Mouse (Mus musculus) thymus, adult 2 months (tissue): Measurements from ENCODE around the gene Pank4. TPM values are rescaled to one million over a fixed set of nuclear protein-coding genes. Genes with fewer than 3 reads are reported as not detected.

Experiments used
- DNase-seq: peaks from one replicate; pipeline ENCODE4 v3.0.0; 2021
- H3K27ac ChIP-seq: fragments of 200-500 bp; 2 replicates; pipeline ENCODE4 v1.5.1; 2012; ENCODE audit warnings: low read length, control low read depth; ENCODE audit not compliant: control insufficient read depth, insufficient read depth
- H3K27me3 ChIP-seq: fragments of 200-500 bp; 2 replicates; pipeline ENCODE4 v1.6.1; 2012; ENCODE audit warnings: mild to moderate bottlenecking, low read length, moderate library complexity, mixed read lengths; ENCODE audit not compliant: control insufficient read depth, insufficient read depth
- H3K36me3 ChIP-seq: fragments of 200-500 bp; 2 replicates; pipeline ENCODE4 v1.6.1; 2012; ENCODE audit warnings: mild to moderate bottlenecking, low read length, moderate library complexity; ENCODE audit not compliant: control insufficient read depth, insufficient read depth
- H3K4me1 ChIP-seq: fragments of 200-500 bp; replicated peaks from 2 replicates; pipeline ENCODE4 v1.6.1; 2012; ENCODE audit warnings: low read length; ENCODE audit not compliant: control insufficient read depth, insufficient read depth
- H3K4me3 ChIP-seq: fragments of 200-500 bp; 2 replicates; pipeline ENCODE4 v1.5.1; 2012; ENCODE audit warnings: mild to moderate bottlenecking, low read length, control low read depth, moderate library complexity; ENCODE audit not compliant: control insufficient read depth, insufficient read depth
- CTCF ChIP-seq: fragments of 200-500 bp; IDR thresholded peaks from 2 replicates; pipeline ENCODE4 v1.5.1; 2012; ENCODE audit warnings: mild to moderate bottlenecking, control low read depth, low read length, moderate library complexity, borderline replicate concordance; ENCODE audit not compliant: control insufficient read depth, poor library complexity, insufficient read depth; ENCODE audit errors: extremely low read depth
- POLR2A ChIP-seq: fragments of 200-500 bp; IDR thresholded peaks from 2 replicates; pipeline ENCODE4 v1.6.1; 2012; ENCODE audit warnings: mild to moderate bottlenecking, low read length, control low read depth, moderate library complexity; ENCODE audit not compliant: control insufficient read depth, poor library complexity, insufficient read depth; ENCODE audit errors: extremely low read depth
- WGBS: fragments of 180-500 bp; shearing (Covaris S2); methylation state at CpG from one replicate; pipeline ENCODE4 v1.1.7; 2018; 5-methylcytosine and 5-hydroxymethylcytosine counted together
- polyA plus RNA-seq: library from polyadenylated mRNA; depleted of rRNA; stranded (reverse); fragments of >200 nt; gene quantifications from 2 replicates; pipeline ENCODE4 v1.2.3, GENCODE M21; 2012

Pank4 gene
- polyA plus RNA-seq, 1 experiment, result 155 TPM

GRCm38 (mm10) chr4:154994876-154995275 lies 31.0 kb downstream of the Pank4 start:
- 75% methylated on average over 4 of the region's 4 CpGs for WGBS
- Histone ChIP-seq H3K4me3 (no peak overlapping the region), H3K27me3 (no peaks in the 10 kb centered on the region), H3K36me3 (no peaks in the 10 kb centered on the region), H3K4me1 (0 out of 2 replicates have a peak, but pooled peaks cover 3% of the 10 kb centered on the region), H3K27ac (no peak overlapping the region)
- no peak for DNase-seq
- TF ChIP-seq CTCF (no peak), POLR2A (no peak)

GRCm38 (mm10) chr4:154996572-154997154 lies 32.7 kb downstream of the Pank4 start:
- Histone ChIP-seq H3K4me3 (no peak overlapping the region), H3K27me3 (no peaks in the 10 kb centered on the region), H3K27ac (no peak overlapping the region), H3K4me1 (0 out of 2 replicates have a peak, but pooled peaks cover 3% of the 10 kb centered on the region), H3K36me3 (no peaks in the 10 kb centered on the region)
- no peak for TF ChIP-seq CTCF
- no peak for TF ChIP-seq POLR2A
- WGBS, result 93% methylated on average over 8 of the region's 8 CpGs
- DNase-seq, result no peak

DNA sequence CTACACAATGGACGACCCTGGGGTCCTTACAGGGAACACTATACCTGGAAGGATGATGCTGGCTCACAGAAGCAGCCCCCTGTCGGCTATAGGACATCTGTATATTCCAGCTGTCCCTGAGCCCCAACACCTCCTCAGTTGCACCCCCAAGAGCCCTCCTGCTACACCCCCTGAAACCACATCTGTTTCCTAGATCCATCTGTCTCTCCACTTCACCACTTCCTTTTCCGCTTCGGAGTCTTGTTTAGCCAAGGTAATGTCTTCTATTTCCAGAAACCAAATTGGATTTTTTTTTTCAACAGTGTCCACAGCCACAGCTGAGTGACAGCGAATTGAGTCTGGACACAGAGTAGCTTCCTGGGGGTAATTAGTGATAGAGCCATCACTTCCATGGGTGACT lies 35.5 kb downstream of the Pank4 start:
- 0 out of 2 replicates have a peak, but pooled peaks cover 3% of the 10 kb centered on the region for H3K4me1 ChIP-seq
- no peak overlapping the region for H3K27ac ChIP-seq
- no peaks in the 10 kb centered on the region for H3K27me3 ChIP-seq
- WGBS, result 32% methylated on average over 5 of the region's 5 CpGs
- TF ChIP-seq POLR2A (no peak), CTCF (no peak)
- no peaks in the 10 kb centered on the region for H3K36me3 ChIP-seq
- H3K4me3 ChIP-seq, result no peak overlapping the region
- no peak for DNase-seq

GRCm38 (mm10) chr4:155005278-155005677 lies 41.4 kb downstream of the Pank4 start:
- Histone ChIP-seq H3K27ac (no peak overlapping the region), H3K4me1 (no peaks in the 10 kb centered on the region), H3K36me3 (no peaks in the 10 kb centered on the region), H3K27me3 (no peaks in the 10 kb centered on the region), H3K4me3 (no peak overlapping the region)
- 97% methylated on average over 3 of the region's 3 CpGs for WGBS
- DNase-seq, result no peak
- TF ChIP-seq POLR2A (no peak), CTCF (no peak)

- no peak for DNase-seq
- H3K4me1 ChIP-seq, result no peaks in the 10 kb centered on the region
- no peak overlapping the region for H3K27ac ChIP-seq
- no peaks in the 10 kb centered on the region for H3K27me3 ChIP-seq
- no peaks in the 10 kb centered on the region for H3K36me3 ChIP-seq
- 91% methylated on average over 10 of the region's 10 CpGs for WGBS
- H3K4me3 ChIP-seq, result no peak overlapping the region
- no peak for TF ChIP-seq POLR2A
- TF ChIP-seq CTCF, result no peak
Observed at GRCm38 (mm10) chr4:155006296-155006695, 42.4 kb downstream of the Pank4 start.

GRCm38 (mm10) chr4:155007641-155008040 lies 43.7 kb downstream of the Pank4 start:
- H3K27ac ChIP-seq, result no peak overlapping the region
- no peak overlapping the region for H3K4me3 ChIP-seq
- no peak for DNase-seq
- no peaks in the 10 kb centered on the region for H3K36me3 ChIP-seq
- H3K27me3 ChIP-seq, result no peaks in the 10 kb centered on the region
- no peaks in the 10 kb centered on the region for H3K4me1 ChIP-seq
- 88% methylated on average over 3 of the region's 3 CpGs for WGBS
- no peak for TF ChIP-seq CTCF
- no peak for TF ChIP-seq POLR2A

DNA sequence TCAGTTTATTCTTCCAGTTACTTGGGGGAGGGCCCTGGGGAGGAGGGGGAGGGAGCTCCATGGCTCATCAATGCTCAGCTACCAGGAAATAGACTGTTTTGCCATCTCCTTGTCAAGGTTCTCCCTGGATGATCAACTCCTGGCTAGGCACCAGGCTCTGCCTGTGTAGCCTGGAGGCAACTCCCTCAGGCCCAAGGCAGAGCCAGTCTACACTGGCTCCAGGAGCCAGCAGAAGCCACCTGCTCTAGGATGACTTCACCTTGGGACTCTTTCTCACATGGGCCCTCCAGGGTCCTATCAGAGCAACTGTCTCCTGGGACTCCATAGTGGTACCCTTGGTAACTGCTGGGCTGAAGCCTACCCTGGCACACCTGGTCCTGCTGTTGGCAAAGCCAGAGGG lies 44.2 kb downstream of the Pank4 start:
- no peak for DNase-seq
- H3K27ac ChIP-seq, result no peak overlapping the region
- no peak for TF ChIP-seq CTCF
- TF ChIP-seq POLR2A, result no peak
- no peaks in the 10 kb centered on the region for H3K4me1 ChIP-seq
- H3K36me3 ChIP-seq, result no peaks in the 10 kb centered on the region
- H3K4me3 ChIP-seq, result no peak overlapping the region
- H3K27me3 ChIP-seq, result no peaks in the 10 kb centered on the region
